ENCODE assay signal across 32 mouse cellular contexts in the genomic region with DNA sequence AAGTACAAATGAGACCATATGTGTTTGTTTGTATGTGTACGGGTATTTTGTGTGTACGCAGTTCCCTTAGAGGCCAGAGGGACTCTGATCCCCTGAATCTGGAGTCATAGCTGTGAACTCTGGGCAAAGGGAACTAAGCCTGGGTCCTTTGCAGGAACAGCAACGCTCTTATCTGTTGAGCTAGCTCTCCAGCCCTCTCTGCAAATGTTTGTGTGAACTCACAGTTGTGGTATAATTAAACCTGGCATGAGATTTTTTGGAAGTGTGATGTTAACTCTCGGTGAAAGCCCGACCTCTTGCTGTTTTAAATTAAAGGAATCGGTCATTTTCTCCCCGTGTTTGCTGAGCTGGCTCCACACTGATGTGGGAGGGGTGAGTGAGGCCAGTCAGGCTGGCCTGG. TPM values are rescaled to one million over a fixed set of nuclear protein-coding genes. Genes with fewer than 3 reads are reported as not detected.
A peak's percentile ranks its signal among the peaks of the same experiment; 100 is the strongest.
DNase-seq lines count a peak whose midpoint lies in the region; ATAC-seq and TF ChIP-seq lines count a peak whose summit lies in the region.
"Had no signal": no experiment of that assay in that cellular context is flagged by ENCODE, and none has a peak within 500 bp of the region (broad histone marks: within the 10 kb centered on the region; RNA-seq: fewer than 3 reads in every experiment).

No protein-coding gene starts in this region.

- H3K27ac ChIP-seq in heart, embryonic 13.5 days (replicated peaks), result no peak overlapping the region
- no peak overlapping the region for H3K27ac ChIP-seq in heart, embryonic 16.5 days (ENCODE audit: low read length)
- no peak overlapping the region for H3K27ac ChIP-seq in heart, adult 2 months
- H3K27ac ChIP-seq in liver, postnatal 0 days (ENCODE audit: low read depth), result no peak overlapping the region
- H3K27ac ChIP-seq in liver, embryonic 12.5 days, result no peak overlapping the region
- H3K27ac ChIP-seq: embryonic facial prominence, embryonic 10.5 days; embryonic facial prominence, embryonic 13.5 days; forebrain, embryonic 12.5 days; forebrain, embryonic 15.5 days; heart, embryonic 10.5 days; hindbrain, embryonic 14.5 days; hindbrain, postnatal 0 days had no signal

- TF ChIP-seq CTCF in heart, adult 2 months (IDR thresholded peaks at IDR 0.05), result no peak
- TF ChIP-seq CTCF in liver, postnatal 0 days (IDR thresholded peaks at IDR 0.05; ENCODE audit: low read depth), result no peak

- no peak overlapping the region for H3K4me3 ChIP-seq in heart, embryonic 13.5 days
- H3K4me3 ChIP-seq in heart, embryonic 16.5 days (ENCODE audit: low read length), result no peak overlapping the region
- no peak overlapping the region for H3K4me3 ChIP-seq in heart, adult 2 months
- H3K4me3 ChIP-seq in liver, postnatal 0 days (ENCODE audit: low read depth, low read length), result no peak overlapping the region
- H3K4me3 ChIP-seq in liver, embryonic 12.5 days, result no peak overlapping the region
- H3K4me3 ChIP-seq: embryonic facial prominence, embryonic 10.5 days; embryonic facial prominence, embryonic 13.5 days; erythroblast, embryonic 14.5 days; forebrain, embryonic 12.5 days; forebrain, embryonic 15.5 days; heart, embryonic 10.5 days had no signal

- TF ChIP-seq EP300 in heart, adult 2 months (IDR thresholded peaks at IDR 0.05; ENCODE audit: insufficient read depth, low read depth, low read length), result no peak
- TF ChIP-seq EP300 in liver, postnatal 0 days (IDR thresholded peaks at IDR 0.05; ENCODE audit: low read depth), result no peak

- H3K79me2 ChIP-seq in heart, adult 2 months (replicated peaks; ENCODE audit: control insufficient read depth, insufficient read depth, low read length), result no peaks in the 10 kb centered on the region

- intact Hi-C loops in heart, postnatal 14 days (cut with DNase I), result no loop called here
- intact Hi-C loops in heart, adult 2 months (cut with DNase I), result no loop called here
- intact Hi-C loops in left cerebral cortex, postnatal 10 days (cut with DNase I), result no loop called here

- no peak for DNase-seq in heart, postnatal 14 days
- no peak for DNase-seq in heart, adult 2 months
- DNase-seq in liver, postnatal 0 days, result no peak
- no peak for DNase-seq in left cerebral cortex, postnatal 10 days (ENCODE audit: extremely low spot score in 1 of 2, low spot score in 2 of 2)
- DNase-seq: adrenal gland, adult 8-10 months; adrenal gland, postnatal 25 days; cerebellum, adult 11-12 months; cerebellum, adult 8-10 months; cerebellum, postnatal 10 days; cerebellum, postnatal 36 days; embryo, embryonic 11 days; gastrocnemius, postnatal 25 days; heart, adult 18-20 months; heart, postnatal 36 days had no signal

- H3K27me3 ChIP-seq in heart, embryonic 13.5 days (replicated peaks), result peaks cover 11% of the 10 kb centered on the region
- H3K27me3 ChIP-seq in heart, embryonic 16.5 days (ENCODE audit: control insufficient read depth, insufficient read depth, low read length), result no peaks in the 10 kb centered on the region
- H3K27me3 ChIP-seq in heart, adult 2 months (ENCODE audit: control insufficient read depth, insufficient read depth, low read length), result no peaks in the 10 kb centered on the region
- H3K27me3 ChIP-seq in liver, postnatal 0 days (ENCODE audit: insufficient read depth, low read length), result no peaks in the 10 kb centered on the region
- peaks cover 16% of the 10 kb centered on the region for H3K27me3 ChIP-seq in liver, embryonic 12.5 days (replicated peaks)

- peaks cover 16% of the 10 kb centered on the region for H3K4me1 ChIP-seq in heart, embryonic 13.5 days
- peaks cover 8% of the 10 kb centered on the region; the same call in 1 of the 2 replicates for H3K4me1 ChIP-seq in heart, embryonic 16.5 days (ENCODE audit: control insufficient read depth, insufficient read depth, low read length)
- H3K4me1 ChIP-seq in heart, adult 2 months (ENCODE audit: control insufficient read depth, insufficient read depth, low read length), result peaks cover 3% of the 10 kb centered on the region
- H3K4me1 ChIP-seq in liver, postnatal 0 days (ENCODE audit: insufficient read depth), result peaks cover 6% of the 10 kb centered on the region
- peaks cover 8% of the 10 kb centered on the region; the same call in 1 of the 2 replicates for H3K4me1 ChIP-seq in liver, embryonic 12.5 days
- H3K4me1 ChIP-seq: forebrain, embryonic 12.5 days; forebrain, embryonic 15.5 days had no signal

- peak overlapping the region; percentile 33; the same call in 1 of the 2 replicates for H3K9ac ChIP-seq in heart, embryonic 13.5 days
- no peak overlapping the region for H3K9ac ChIP-seq in heart, embryonic 16.5 days (ENCODE audit: low read length)
- H3K9ac ChIP-seq in heart, adult 2 months (ENCODE audit: low read depth, low read length), result no peak overlapping the region
- no peak overlapping the region for H3K9ac ChIP-seq in liver, postnatal 0 days (replicated peaks)
- H3K9ac ChIP-seq in liver, embryonic 12.5 days, result no peak overlapping the region
- H3K9ac ChIP-seq: embryonic facial prominence, embryonic 13.5 days; forebrain, embryonic 12.5 days; forebrain, embryonic 15.5 days; hindbrain, embryonic 14.5 days had no signal

- H3K4me2 ChIP-seq in heart, embryonic 13.5 days, result no peak overlapping the region
- H3K4me2 ChIP-seq in heart, embryonic 16.5 days (ENCODE audit: low read depth, low read length), result no peak overlapping the region
- no peak overlapping the region for H3K4me2 ChIP-seq in liver, postnatal 0 days (ENCODE audit: low read depth, low read length)
- H3K4me2 ChIP-seq in liver, embryonic 12.5 days, result no peak overlapping the region
- H3K4me2 ChIP-seq: embryonic facial prominence, embryonic 13.5 days; forebrain, embryonic 12.5 days; forebrain, embryonic 15.5 days; hindbrain, embryonic 14.5 days had no signal

- no peaks in the 10 kb centered on the region for H3K9me3 ChIP-seq in heart, embryonic 13.5 days
- H3K9me3 ChIP-seq in heart, embryonic 16.5 days (replicated peaks; ENCODE audit: control insufficient read depth, low read length), result no peaks in the 10 kb centered on the region
- H3K9me3 ChIP-seq in liver, postnatal 0 days (ENCODE audit: low read length), result no peaks in the 10 kb centered on the region
- no peaks in the 10 kb centered on the region for H3K9me3 ChIP-seq in liver, embryonic 12.5 days (replicated peaks)
- H3K9me3 ChIP-seq: embryonic facial prominence, embryonic 10.5 days; embryonic facial prominence, embryonic 13.5 days; forebrain, embryonic 12.5 days; forebrain, embryonic 15.5 days; heart, embryonic 10.5 days had no signal

- no peak for ATAC-seq in heart, embryonic 13.5 days (ENCODE audit: extremely low read depth, insufficient number of reproducible peaks, low FRiP score, low TSS enrichment)
- ATAC-seq in heart, embryonic 16.5 days (replicated peaks; ENCODE audit: extremely low read depth, insufficient read depth, low FRiP score), result 0 out of 2 replicates have a peak, but pooled peaks have one; percentile 14
- ATAC-seq in liver, postnatal 0 days, result peak; percentile 44
- no peak for ATAC-seq in liver, embryonic 12.5 days
- ATAC-seq: activated CD4-positive, CD25-positive, alpha-beta regulatory T cell, adult 4 months; forebrain, embryonic 15.5 days; hindbrain, postnatal 0 days; inflammation-experienced regulatory T-cells, adult 6 months had no signal

- 25% methylated on average over 7 of the region's 7 CpGs for WGBS in heart, embryonic 13.5 days
- 29% methylated on average over 7 of the region's 7 CpGs for WGBS in heart, embryonic 16.5 days
- 36% methylated on average over 7 of the region's 7 CpGs for WGBS in heart, adult 2 months
- 38% methylated on average over 7 of the region's 7 CpGs for WGBS in liver, postnatal 0 days (ENCODE audit: insufficient replicate concordance)
- 36% methylated on average over 7 of the region's 7 CpGs for WGBS in liver, embryonic 12.5 days (ENCODE audit: insufficient replicate concordance)

- H3K36me3 ChIP-seq in heart, embryonic 13.5 days, result peaks cover 18% of the 10 kb centered on the region
- peaks cover 4% of the 10 kb centered on the region; the same call in 1 of the 2 replicates for H3K36me3 ChIP-seq in heart, embryonic 16.5 days (ENCODE audit: control insufficient read depth, insufficient read depth)
- no peaks in the 10 kb centered on the region for H3K36me3 ChIP-seq in heart, adult 2 months (ENCODE audit: control insufficient read depth, insufficient read depth, low read length)
- no peaks in the 10 kb centered on the region; the same call in 1 of the 2 replicates for H3K36me3 ChIP-seq in liver, postnatal 0 days (replicated peaks; ENCODE audit: insufficient read depth, low read length)
- H3K36me3 ChIP-seq in liver, embryonic 12.5 days, result no peaks in the 10 kb centered on the region
- H3K36me3 ChIP-seq: embryonic facial prominence, embryonic 10.5 days; forebrain, embryonic 12.5 days; forebrain, embryonic 15.5 days had no signal

- TF ChIP-seq POLR2A in heart, adult 2 months (IDR thresholded peaks at IDR 0.05; ENCODE audit: insufficient read depth, low read depth, low read length), result no peak

RNA-seq across cellular contexts. Expression of a gene that starts 13.4 kb away (rescaled TPM):
- 1.1 and 1.9 TPM in 2 replicates for polyA plus RNA-seq in heart, embryonic 13.5 days (2015; fragmentation: Nextera tagmentation; extraction: Ambion mirVana)
- total RNA-seq in heart, postnatal 14 days (2021), result under 1 TPM in 1 of 2 experiments, not detected in 1; 0.17 TPM
- 0.49 and 0.77 TPM in 2 replicates for polyA plus RNA-seq in heart, embryonic 16.5 days (2015; fragmentation: Nextera tagmentation; extraction: Ambion mirVana)
- total RNA-seq in heart, adult 2 months (2021), result under 1 TPM in 1 of 2 experiments, not detected in 1; 0.09 TPM
- polyA plus RNA-seq in heart, adult 2 months (2012; rRNA removed), result 1.4 and 1.8 TPM in 2 replicates
- 0.16 and 0.22 TPM in 2 replicates for polyA plus RNA-seq in liver, postnatal 0 days (2015; fragmentation: Nextera tagmentation; extraction: Ambion mirVana)
- polyA plus RNA-seq in liver, embryonic 12.5 days (2016; fragmentation: Nextera tagmentation; extraction: Ambion mirVana), result 0.22 and 0.30 TPM in 2 replicates
- total RNA-seq in left cerebral cortex, postnatal 10 days (2021), result 1 to 10 TPM; 4.4 to 6.2 TPM
- total RNA-seq: gastrocnemius, adult 8-10 months had no signal
- polyA plus RNA-seq: activated CD4-positive, CD25-positive, alpha-beta regulatory T cell, adult 4 months; erythroblast, embryonic 14.5 days; inflammation-experienced regulatory T-cells, adult 6 months had no signal

RNA-seq across cellular contexts. Expression of a gene that starts 18.5 kb away (rescaled TPM):
- polyA plus RNA-seq in heart, embryonic 13.5 days (2015; fragmentation: Nextera tagmentation; extraction: Ambion mirVana), result 2.6 and 2.7 TPM in 2 replicates
- 10 to 100 TPM; 29.5 to 33.7 TPM for total RNA-seq in heart, postnatal 14 days (2021)
- polyA plus RNA-seq in heart, embryonic 16.5 days (2015; fragmentation: Nextera tagmentation; extraction: Ambion mirVana), result 4.3 and 4.5 TPM in 2 replicates
- total RNA-seq in heart, adult 2 months (2021), result 10 to 100 TPM; 34.2 to 42.4 TPM
- 21.8 and 29.2 TPM in 2 replicates for polyA plus RNA-seq in heart, adult 2 months (2012; rRNA removed)
- polyA plus RNA-seq in liver, postnatal 0 days (2015; fragmentation: Nextera tagmentation; extraction: Ambion mirVana), result 0.33 and 0.38 TPM in 2 replicates
- polyA plus RNA-seq in liver, embryonic 12.5 days (2016; fragmentation: Nextera tagmentation; extraction: Ambion mirVana), result 0.18 and 0.37 TPM in 2 replicates
- total RNA-seq in left cerebral cortex, postnatal 10 days (2021), result 1 to 10 TPM in 1 of 2 experiments, under 1 TPM in 1; 0.94 to 1.1 TPM

RNA-seq across cellular contexts. Expression of a gene that starts 43.1 kb away (rescaled TPM):
- polyA plus RNA-seq in heart, embryonic 13.5 days (2015; fragmentation: Nextera tagmentation; extraction: Ambion mirVana), result not detected in 2 replicates
- not detected for total RNA-seq in heart, postnatal 14 days (2021)
- polyA plus RNA-seq in heart, embryonic 16.5 days (2015; fragmentation: Nextera tagmentation; extraction: Ambion mirVana), result not detected in 2 replicates
- not detected for total RNA-seq in heart, adult 2 months (2021)
- not detected in 2 replicates for polyA plus RNA-seq in heart, adult 2 months (2012; rRNA removed)
- polyA plus RNA-seq in liver, postnatal 0 days (2015; fragmentation: Nextera tagmentation; extraction: Ambion mirVana), result not detected in 2 replicates
- polyA plus RNA-seq in liver, embryonic 12.5 days (2016; fragmentation: Nextera tagmentation; extraction: Ambion mirVana), result not detected in 2 replicates
- total RNA-seq in left cerebral cortex, postnatal 10 days (2021), result not detected
- total RNA-seq: adrenal gland, adult 8-10 months; adrenal gland, postnatal 25 days; gastrocnemius, adult 8-10 months; gastrocnemius, postnatal 25 days; heart, adult 18-20 months; heart, postnatal 36 days; hindbrain, postnatal 0 days had no signal
- polyA plus RNA-seq: activated CD4-positive, CD25-positive, alpha-beta regulatory T cell, adult 4 months; brain, embryonic 14.5 days; cortical plate, adult 2 months; embryonic facial prominence, embryonic 10.5 days; embryonic facial prominence, embryonic 13.5 days; erythroblast, embryonic 14.5 days; forebrain, embryonic 12.5 days; forebrain, embryonic 15.5 days; gonadal fat pad, adult 2 months; heart, embryonic 10.5 days; hindbrain, embryonic 11.5 days; hindbrain, embryonic 14.5 days; hindbrain, postnatal 0 days; inflammation-experienced regulatory T-cells, adult 6 months had no signal

Comparison
In these comparisons a context has a peak if more than half of its experiments do, and no peak if none do; other contexts are left out.
1. ATAC-seq: peak in heart, embryonic 16.5 days (single experiment) and liver, postnatal 0 days (single experiment); none in heart, embryonic 13.5 days (single experiment) and liver, embryonic 12.5 days (single experiment).